Mouse (Mus musculus) CH12.LX (cell line): ENCODE data around the gene Mst1. TPM values are rescaled to one million over a fixed set of nuclear protein-coding genes. Genes with fewer than 3 reads are reported as not detected.

Source experiments
- DNase-seq: peaks from one replicate; pipeline ENCODE4 v3.0.0-alpha.2; 2013; ENCODE audit errors: extremely low read depth
- H3K27ac ChIP-seq: 2 replicates; pipeline ENCODE4 v1.5.1; 2012; ENCODE audit warnings: low read depth, mild to moderate bottlenecking, control low read depth, moderate library complexity; ENCODE audit not compliant: insufficient read depth
- H3K27me3 ChIP-seq: replicated peaks from 2 replicates; pipeline ENCODE3; 2012; ENCODE audit warnings: inconsistent platforms
- H3K36me3 ChIP-seq, 2 experiments: replicated peaks in 1 of 2; 2 replicates each; pipeline versions ENCODE3 to v1.6.1; 2012; ENCODE audit warnings: inconsistent platforms in 1 of 2, low read length in 1 of 2, mild to moderate bottlenecking in 1 of 2, mixed read lengths in 1 of 2, moderate library complexity in 1 of 2; ENCODE audit not compliant: control insufficient read depth in 1 of 2, insufficient read depth in 1 of 2
- H3K4me1 ChIP-seq, 2 experiments: 2 replicates each; pipeline ENCODE4 v1.6.1; 2012; ENCODE audit warnings: inconsistent platforms in 1 of 2, moderate library complexity in 1 of 2; ENCODE audit not compliant: insufficient read depth in 2 of 2, control insufficient read depth in 1 of 2
- H3K4me2 ChIP-seq: 2 replicates; pipeline ENCODE4 v1.6.1; 2012; ENCODE audit warnings: low read depth, mild to moderate bottlenecking, control low read depth; ENCODE audit not compliant: poor library complexity, insufficient read depth, severe bottlenecking
- H3K4me3 ChIP-seq, 3 experiments: fragments of 150-350 bp in 1 of 3; sonication (generic) in 1 of 3; replicated peaks in 1 of 3; 2 replicates each; pipeline versions ENCODE3 to v1.5.1; 2011 to 2012; ENCODE audit warnings: low read depth in 2 of 3, low read length in 2 of 3, mild to moderate bottlenecking in 2 of 3, moderate library complexity in 2 of 3, control low read depth in 1 of 3, improper control_type of control experiment in 1 of 3, inconsistent platforms in 1 of 3, mixed read lengths in 1 of 3; ENCODE audit not compliant: poor library complexity in 1 of 3
- H3K79me2 ChIP-seq: replicated peaks from 2 replicates; pipeline ENCODE4 v1.6.1; 2012; ENCODE audit warnings: mild to moderate bottlenecking, moderate library complexity; ENCODE audit not compliant: control insufficient read depth, poor library complexity, insufficient read depth, severe bottlenecking; ENCODE audit errors: extremely low read depth
- H3K9ac ChIP-seq: 2 replicates; pipeline ENCODE4 v1.6.1; 2012; ENCODE audit warnings: low read depth, mild to moderate bottlenecking, control low read depth, moderate library complexity; ENCODE audit not compliant: insufficient read depth
- H3K9me3 ChIP-seq: replicated peaks from 2 replicates; pipeline ENCODE3; 2012; ENCODE audit warnings: low read length, inconsistent platforms, mixed read lengths
- CHD2 ChIP-seq: IDR thresholded peaks from 2 replicates; pipeline ENCODE4 v1.6.1; 2011; ENCODE audit warnings: low read length, improper control_type of control experiment
- CTCF ChIP-seq, 2 experiments: IDR thresholded peaks in 1 of 2; conservative IDR thresholded peaks in 1 of 2; 2 replicates each; pipeline ENCODE4 v1.5.1; 2011 to 2012; ENCODE audit warnings: low read depth in 2 of 2, low read length in 2 of 2, improper control_type of control experiment in 1 of 2, inconsistent platforms in 1 of 2, mild to moderate bottlenecking in 1 of 2, moderate library complexity in 1 of 2
- E2F4 ChIP-seq: IDR thresholded peaks from 2 replicates; pipeline ENCODE4 v1.6.1; 2011; ENCODE audit warnings: low read depth, low read length, improper control_type of control experiment; ENCODE audit not compliant: insufficient replicate concordance
- EP300 ChIP-seq: IDR thresholded peaks from 2 replicates; pipeline ENCODE4 v1.6.1; 2011; ENCODE audit warnings: low read length, improper control_type of control experiment
- ETS1 ChIP-seq: conservative IDR thresholded peaks from 2 replicates; pipeline ENCODE4 v1.6.1; 2012; ENCODE audit warnings: low read depth, mild to moderate bottlenecking, inconsistent platforms, low read length, improper control_type of control experiment, moderate library complexity
- HCFC1 ChIP-seq: IDR thresholded peaks from 2 replicates; pipeline ENCODE4 v1.6.1; 2012; ENCODE audit warnings: low read depth, mild to moderate bottlenecking, inconsistent platforms, low read length, improper control_type of control experiment
- IRF4 ChIP-seq: IDR thresholded peaks from 2 replicates; pipeline ENCODE4 v1.6.1; 2014; ENCODE audit warnings: low read depth, mild to moderate bottlenecking, inconsistent platforms, low read length, improper control_type of control experiment
- MAFK ChIP-seq: IDR thresholded peaks from 2 replicates; pipeline ENCODE4 v1.6.1; 2011; ENCODE audit warnings: low read length, improper control_type of control experiment; ENCODE audit not compliant: insufficient replicate concordance
- MEF2A ChIP-seq: IDR thresholded peaks from 2 replicates; pipeline ENCODE4 v1.6.1; 2014; ENCODE audit warnings: low read depth, mild to moderate bottlenecking, inconsistent platforms, low read length, improper control_type of control experiment, borderline replicate concordance
- MYC ChIP-seq: IDR thresholded peaks from 2 replicates; pipeline ENCODE4 v1.6.1; 2011; ENCODE audit warnings: low read depth, mild to moderate bottlenecking, improper control_type of control experiment, low read length
- NELFE ChIP-seq: IDR thresholded peaks from 2 replicates; pipeline ENCODE4 v1.6.1; 2011; ENCODE audit warnings: low read depth, low read length, improper control_type of control experiment
- NRF1 ChIP-seq: IDR thresholded peaks from 2 replicates; pipeline ENCODE4 v1.6.1; 2014; ENCODE audit warnings: low read depth, mild to moderate bottlenecking, inconsistent platforms, low read length, improper control_type of control experiment, moderate library complexity
- RAD21 ChIP-seq: IDR thresholded peaks from 2 replicates; pipeline ENCODE4 v1.6.1; 2011; ENCODE audit warnings: low read depth, mild to moderate bottlenecking, low read length, improper control_type of control experiment, moderate library complexity
- RCOR1 ChIP-seq: conservative IDR thresholded peaks from 2 replicates; pipeline ENCODE4 v1.6.1; 2012; ENCODE audit warnings: low read depth, mild to moderate bottlenecking, inconsistent platforms, low read length, improper control_type of control experiment
- SIN3A ChIP-seq: IDR thresholded peaks from 2 replicates; pipeline ENCODE4 v1.6.1; 2012; ENCODE audit warnings: low read length, improper control_type of control experiment, inconsistent platforms
- SMC3 ChIP-seq: IDR thresholded peaks from 2 replicates; pipeline ENCODE4 v1.6.1; 2011; ENCODE audit warnings: low read depth, low read length, improper control_type of control experiment
- TBP ChIP-seq: conservative IDR thresholded peaks from 2 replicates; pipeline ENCODE4 v1.6.1; 2011; ENCODE audit warnings: low read depth, low read length, improper control_type of control experiment
- TCF12 ChIP-seq: IDR thresholded peaks from 2 replicates; pipeline ENCODE4 v1.6.1; 2014; ENCODE audit warnings: low read depth, mild to moderate bottlenecking, inconsistent platforms, low read length, improper control_type of control experiment
- USF1 ChIP-seq: IDR thresholded peaks from 2 replicates; pipeline ENCODE4 v1.6.1; 2014; ENCODE audit warnings: low read depth, mild to moderate bottlenecking, inconsistent platforms, low read length, improper control_type of control experiment
- ZC3H11A ChIP-seq: IDR thresholded peaks from 2 replicates; pipeline ENCODE4 v1.6.1; 2012; ENCODE audit warnings: low read depth, mild to moderate bottlenecking, inconsistent platforms, low read length, improper control_type of control experiment
- dilution Hi-C: fragments of 300-500 bp; cut with MboI; formaldehyde crosslinking; loops from 2 replicates; pipeline ENCODE4 v1.14.3; 2020; ENCODE audit warnings: low sequenced_read_pairs; ENCODE audit not compliant: extremely low pct_unique_long_range_greater_than_20kb, extremely low pct_ligation_motif_present
- in situ Hi-C: fragments of 300-500 bp; cut with MboI; formaldehyde crosslinking; loops from 3 replicates; pipeline ENCODE4 v1.14.3; 2019; ENCODE audit warnings: low sequenced_read_pairs, low pct_ligation_motif_present, low pct_unique_long_range_greater_than_20kb, mixed read lengths
- polyA plus RNA-seq: library from polyadenylated mRNA; unstranded; fragments of >175 nt; gene quantifications from 2 replicates; pipeline ENCODE4 v1.2.1, GENCODE M21; 2012; ENCODE audit warnings: low read depth; ENCODE audit not compliant: insufficient read length
- total RNA-seq, 2 experiments: library from RNA; depleted of rRNA; stranded (reverse); fragments of 300-350 nt in 1 of 2; fragments of >200 nt in 1 of 2; gene quantifications; 2 replicates each; pipeline ENCODE4 v1.2.3; 2012 to 2014

Gene Mst1
- total and polyA plus RNA-seq, 3 experiments = 16.9 to 59.6 (median 21.4) TPM

- dilution Hi-C loops = no loop called here
- DNase-seq = peak; percentile 64
- no peaks in the 10 kb centered on the region for H3K4me1 ChIP-seq
Measured at GRCm38 (mm10) chr9:108065491-108066011, 14.7 kb upstream of the Mst1 start.

GRCm38 (mm10) chr9:108067199-108067598 lies 13.0 kb upstream of the Mst1 start:
- no peak for TF ChIP-seq IRF4
- TF ChIP-seq SMC3 = no peak
- TF ChIP-seq RCOR1 = no peak
- no peak for TF ChIP-seq SIN3A
- TF ChIP-seq CTCF (conservative IDR thresholded peaks at IDR 0.05 in 1 of 2, IDR thresholded peaks at IDR 0.05 in 1 of 2; ENCODE audit: low read depth in 2 of 2, low read length in 2 of 2) = no peak
- TF ChIP-seq USF1 = no peak
- TF ChIP-seq CHD2 = no peak
- TF ChIP-seq EP300 = no peak
- no peak for TF ChIP-seq MAFK
- TF ChIP-seq ZC3H11A = no peak
- TF ChIP-seq NRF1 = no peak
- TF ChIP-seq RAD21 = no peak
- TF ChIP-seq TBP = no peak
- no peak for TF ChIP-seq MEF2A
- no peak for TF ChIP-seq E2F4
- TF ChIP-seq MYC = no peak
- no peak for TF ChIP-seq HCFC1
- no peak for TF ChIP-seq NELFE
- in situ Hi-C loops = loop anchor here (5.0 kb wide), 1 partner anchor 155 kb away; no protein-coding TSS in a partner anchor
- H3K79me2 ChIP-seq = no peaks in the 10 kb centered on the region
- no peak overlapping the region for H3K27ac ChIP-seq
- H3K4me2 ChIP-seq = no peak overlapping the region
- H3K4me3 ChIP-seq = no peak overlapping the region
- no peaks in the 10 kb centered on the region for H3K9me3 ChIP-seq
- H3K27me3 ChIP-seq = no peaks in the 10 kb centered on the region
- H3K9ac ChIP-seq = no peak overlapping the region
- H3K4me1 ChIP-seq = no peaks in the 10 kb centered on the region
- dilution Hi-C loops = no loop called here
- H3K36me3 ChIP-seq = peaks cover 91 to 98% of the 10 kb centered on the region in 2 experiments
- DNase-seq = no peak

More at GRCm38 (mm10) chr9:108065491-108066011, 14.7 kb upstream of the Mst1 start:
- Histone ChIP-seq H3K9me3 (no peaks in the 10 kb centered on the region), H3K4me3 (no peak overlapping the region), H3K36me3 (peaks cover 90 to 99% of the 10 kb centered on the region in 2 experiments)
- in situ Hi-C loops = loop anchor here (5.0 kb wide), 1 partner anchor 153 kb away; no protein-coding TSS in a partner anchor
- TF ChIP-seq CTCF (conservative IDR thresholded peaks at IDR 0.05 in 1 of 2, IDR thresholded peaks at IDR 0.05 in 1 of 2; ENCODE audit: low read depth in 2 of 2, low read length in 2 of 2) (peak; percentile 43 to 77; a peak in 3 of 4 replicates), TCF12 (no peak), RAD21 (peak; percentile 62), IRF4 (0 out of 2 replicates have a peak, but pooled peaks have one; percentile 19), ETS1 (no peak), SMC3 (peak; percentile 69)
- TF ChIP-seq, all 38 proteins: peak for 4
- no peak overlapping the region for H3K4me2 ChIP-seq
- no peaks in the 10 kb centered on the region for H3K79me2 ChIP-seq
- no peak overlapping the region for H3K27ac ChIP-seq
- no peaks in the 10 kb centered on the region for H3K27me3 ChIP-seq
- no peak overlapping the region for H3K9ac ChIP-seq
